Mouse (Mus musculus) neural tube, embryonic 11.5 days (tissue): ENCODE measurements around the gene Aldh1a1. TPM values are rescaled to one million over a fixed set of nuclear protein-coding genes. Genes with fewer than 3 reads are reported as not detected.
A peak's percentile ranks its signal among the peaks of the same experiment; 100 is the strongest.

Experiments
- ATAC-seq: fragments of 200-750 bp; cut with Nextera tagmentation; 2 replicates; pipeline ENCODE4 v1.8.0; 2017; ENCODE audit warnings: moderate number of reproducible peaks, mild to moderate bottlenecking, moderate TSS enrichment, moderate library complexity; ENCODE audit not compliant: insufficient read depth, low FRiP score, low TSS enrichment
- DNase-seq: peaks from one replicate; pipeline ENCODE4 v3.0.0-alpha.2; 2015; ENCODE audit warnings: low spot score
- H3K27ac ChIP-seq: fragments of 300-500 bp; sonication (generic); 2 replicates; pipeline ENCODE4 v1.5.1; 2014; ENCODE audit warnings: low read depth, mild to moderate bottlenecking, low read length
- H3K27me3 ChIP-seq: fragments of 300-500 bp; sonication (generic); 2 replicates; pipeline ENCODE4 v1.6.1; 2014; ENCODE audit warnings: mild to moderate bottlenecking, low read length, mixed read lengths; ENCODE audit not compliant: control insufficient read depth, insufficient read depth
- H3K36me3 ChIP-seq: fragments of 300-500 bp; sonication (generic); 2 replicates; pipeline ENCODE4 v1.6.1; 2014; ENCODE audit warnings: mild to moderate bottlenecking, low read length, moderate library complexity, mixed read lengths; ENCODE audit not compliant: control insufficient read depth, insufficient read depth
- H3K4me1 ChIP-seq: fragments of 300-500 bp; sonication (generic); 2 replicates; pipeline ENCODE4 v1.6.1; 2014; ENCODE audit warnings: low read length, mixed read lengths; ENCODE audit not compliant: control insufficient read depth, insufficient read depth
- H3K4me2 ChIP-seq: fragments of 300-500 bp; sonication (generic); 2 replicates; pipeline ENCODE4 v1.6.1; 2014; ENCODE audit warnings: low read depth, mild to moderate bottlenecking, moderate library complexity
- H3K4me3 ChIP-seq: fragments of 300-500 bp; sonication (generic); 2 replicates; pipeline ENCODE4 v1.5.1; 2014; ENCODE audit warnings: low read depth, low read length
- H3K9ac ChIP-seq: fragments of 300-500 bp; sonication (generic); 2 replicates; pipeline ENCODE4 v1.6.1; 2014; ENCODE audit warnings: mild to moderate bottlenecking, low read length
- H3K9me3 ChIP-seq: fragments of 300-500 bp; sonication (generic); 2 replicates; pipeline ENCODE4 v1.6.1; 2016; ENCODE audit warnings: low read length; ENCODE audit not compliant: control insufficient read depth
- WGBS: fragments of 180-500 bp; shearing (Covaris S2); extraction: QIAGEN DNeasy Blood & Tissue Kit; methylation state at CpG from one replicate; pipeline ENCODE4 v1.1.7; 2014; 5-methylcytosine and 5-hydroxymethylcytosine counted together
- polyA plus RNA-seq: library from polyadenylated mRNA; unstranded; fragments of >200 nt; fragmentation: Nextera tagmentation; extraction: Ambion mirVana; gene quantifications from 2 replicates; pipeline ENCODE4 v1.2.1, GENCODE M21; 2014

Aldh1a1 gene
- polyA plus RNA-seq, 1 experiment from 2014 or later = not detected

DNA sequence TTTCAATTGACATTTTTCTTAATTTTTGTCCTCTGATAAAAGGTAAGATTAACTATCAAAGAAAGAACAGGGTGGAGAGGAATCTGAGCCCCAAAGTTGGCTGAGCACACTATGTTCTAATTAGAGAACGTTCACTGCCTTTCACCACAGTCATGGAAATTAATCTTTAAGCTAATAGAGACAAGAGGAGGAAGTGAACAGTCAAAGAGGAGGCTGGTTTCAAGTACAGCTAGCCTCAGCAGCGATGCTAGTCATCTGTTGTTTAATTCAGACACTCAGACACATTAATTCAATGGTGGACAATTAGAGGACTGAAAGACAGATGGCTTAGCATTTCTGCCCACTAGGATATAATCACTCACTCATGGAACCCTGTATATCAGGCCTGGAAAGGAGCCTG lies 157.5 kb downstream of the Aldh1a1 start:
- Histone ChIP-seq H3K4me2 (no peak overlapping the region), H3K27me3 (no peaks in the 10 kb centered on the region), H3K9me3 (no peaks in the 10 kb centered on the region), H3K9ac (no peak overlapping the region), H3K36me3 (no peaks in the 10 kb centered on the region), H3K4me1 (no peaks in the 10 kb centered on the region), H3K27ac (no peak overlapping the region), H3K4me3 (no peak overlapping the region)
- ATAC-seq = peak; percentile 37; the same call in 1 of the 2 replicates
- no peak for DNase-seq
- WGBS = 41% methylated on average over 2 of the region's 2 CpGs

DNA sequence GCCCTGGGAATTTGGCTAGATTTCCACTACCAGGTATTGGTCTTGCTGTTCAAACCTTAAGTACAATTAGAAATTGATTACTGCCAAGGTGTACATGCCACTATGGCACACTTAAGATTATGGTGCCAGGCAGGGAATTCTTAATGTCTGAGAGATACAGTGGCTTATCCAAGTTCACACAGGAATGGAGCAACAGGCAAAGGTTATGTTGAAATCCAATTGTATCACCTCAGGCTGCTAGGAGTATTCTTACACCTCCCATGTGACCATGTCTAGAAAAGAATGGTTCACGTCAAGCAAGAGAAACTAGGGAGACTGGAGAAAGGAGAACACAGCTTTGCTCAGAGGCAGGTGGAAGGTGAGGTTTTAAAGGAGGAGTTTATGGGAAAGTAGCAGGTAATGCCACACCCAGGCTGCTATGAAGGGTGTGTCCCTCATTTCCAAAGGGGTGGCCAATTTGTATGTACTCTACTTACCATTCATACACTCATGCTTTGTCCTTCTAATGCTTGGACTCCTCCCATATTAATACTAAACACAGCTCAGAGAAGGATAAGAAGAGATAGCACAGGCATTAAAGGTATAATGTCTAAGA lies 160.7 kb downstream of the Aldh1a1 start:
- H3K27ac ChIP-seq = no peak overlapping the region
- no peaks in the 10 kb centered on the region for H3K9me3 ChIP-seq
- no peak overlapping the region for H3K9ac ChIP-seq
- H3K4me3 ChIP-seq = no peak overlapping the region
- no peak overlapping the region for H3K4me2 ChIP-seq
- no peaks in the 10 kb centered on the region for H3K4me1 ChIP-seq
- no peaks in the 10 kb centered on the region for H3K36me3 ChIP-seq
- DNase-seq (no peak), ATAC-seq (no peak)
- 86% methylated on average over 1 of the region's 1 CpGs for WGBS
- H3K27me3 ChIP-seq = no peaks in the 10 kb centered on the region

DNA sequence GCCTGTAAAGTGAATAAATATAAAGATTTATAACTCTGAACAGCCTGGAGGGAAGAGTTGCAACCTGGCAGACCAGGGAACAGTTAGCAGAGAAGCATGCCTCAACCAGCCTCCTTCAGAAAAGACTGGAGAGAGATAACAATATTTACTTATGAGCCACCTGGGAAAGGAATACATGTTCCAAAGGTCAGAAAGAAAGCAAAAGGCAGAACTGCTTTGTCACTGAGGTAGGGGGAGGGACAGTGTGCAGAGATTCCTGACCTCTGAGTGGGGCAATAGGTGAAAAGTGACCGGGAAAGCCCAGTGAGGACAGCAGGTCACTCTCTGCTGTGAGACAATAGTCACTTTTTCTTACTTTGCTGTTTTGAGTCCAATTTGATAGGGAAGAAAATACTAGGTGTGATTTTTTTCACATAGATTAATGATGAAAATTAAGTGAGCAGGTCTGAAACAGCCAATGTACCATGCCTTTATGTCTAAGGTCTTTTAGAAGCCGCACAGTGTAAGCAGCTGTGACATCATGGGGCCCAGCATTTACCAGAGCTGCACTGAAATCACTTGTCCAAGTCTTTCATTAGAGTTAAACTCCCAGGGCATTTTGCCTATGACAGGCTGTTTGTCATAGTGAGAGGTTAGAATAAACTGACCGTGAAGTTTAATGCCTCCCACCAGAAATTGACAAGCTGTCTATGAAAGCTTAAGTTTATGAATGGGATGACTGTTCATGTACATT lies 161.8 kb downstream of the Aldh1a1 start:
- WGBS = 59% methylated on average over 3 of the region's 3 CpGs
- Histone ChIP-seq H3K27ac (no peak overlapping the region), H3K4me3 (no peak overlapping the region)

DNA sequence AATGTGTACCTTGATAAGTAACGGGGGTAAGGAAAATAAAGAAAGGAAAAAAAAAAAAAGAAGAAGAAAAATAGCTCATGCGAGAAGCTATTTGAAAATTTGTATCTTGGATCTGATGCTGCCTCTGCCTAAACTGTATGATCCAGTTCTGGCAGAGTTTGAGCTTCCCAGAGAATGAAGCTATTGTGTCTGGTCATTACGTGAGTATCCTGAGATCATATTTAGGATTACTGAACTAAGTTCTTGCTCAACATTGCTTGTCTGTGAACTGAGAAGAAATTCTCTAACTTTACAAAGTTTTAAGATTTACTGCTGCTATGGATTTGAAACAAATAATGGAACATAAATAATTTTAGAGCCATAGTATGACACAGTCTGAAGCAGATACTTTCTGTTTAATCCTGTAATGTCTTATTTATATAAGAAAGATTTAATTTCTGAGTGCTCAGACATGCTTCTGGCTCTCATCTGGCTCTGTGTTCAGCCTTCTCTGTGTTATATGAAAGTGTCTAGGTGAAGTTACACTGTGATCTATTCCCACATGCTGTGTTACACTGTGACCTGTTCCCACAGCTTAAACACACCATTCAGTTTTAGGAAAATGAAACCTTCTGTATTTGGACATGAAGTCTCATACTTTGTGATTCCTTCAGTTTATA lies 185.3 kb downstream of the Aldh1a1 start:
- Histone ChIP-seq H3K27me3 (no peaks in the 10 kb centered on the region), H3K4me1 (no peaks in the 10 kb centered on the region), H3K4me3 (no peak overlapping the region), H3K9ac (no peak overlapping the region), H3K27ac (no peak overlapping the region), H3K9me3 (no peaks in the 10 kb centered on the region), H3K36me3 (no peaks in the 10 kb centered on the region), H3K4me2 (no peak overlapping the region)
- DNase-seq (no peak), ATAC-seq (no peak)
- 91% methylated on average over 3 of the region's 3 CpGs for WGBS

More for the DNA sequence above, 161.8 kb downstream of the Aldh1a1 start:
- Histone ChIP-seq H3K9me3 (no peaks in the 10 kb centered on the region), H3K27me3 (no peaks in the 10 kb centered on the region), H3K9ac (no peak overlapping the region), H3K4me1 (no peaks in the 10 kb centered on the region), H3K4me2 (no peak overlapping the region), H3K36me3 (no peaks in the 10 kb centered on the region)
- ATAC-seq = no peak
- DNase-seq = no peak

Other genes with a start within 250 kb of the Aldh1a1 start
- gene Anxa1, start 101.8 kb upstream of the Aldh1a1 start, polyA plus RNA-seq = 4.8 and 5.1 TPM in 2 replicates
- gene Aldh1a7, start 234.8 kb downstream of the Aldh1a1 start, polyA plus RNA-seq = 0.32 and 0.34 TPM in 2 replicates